ENCODE assay signal across 12 mouse cellular contexts in the genomic region with DNA sequence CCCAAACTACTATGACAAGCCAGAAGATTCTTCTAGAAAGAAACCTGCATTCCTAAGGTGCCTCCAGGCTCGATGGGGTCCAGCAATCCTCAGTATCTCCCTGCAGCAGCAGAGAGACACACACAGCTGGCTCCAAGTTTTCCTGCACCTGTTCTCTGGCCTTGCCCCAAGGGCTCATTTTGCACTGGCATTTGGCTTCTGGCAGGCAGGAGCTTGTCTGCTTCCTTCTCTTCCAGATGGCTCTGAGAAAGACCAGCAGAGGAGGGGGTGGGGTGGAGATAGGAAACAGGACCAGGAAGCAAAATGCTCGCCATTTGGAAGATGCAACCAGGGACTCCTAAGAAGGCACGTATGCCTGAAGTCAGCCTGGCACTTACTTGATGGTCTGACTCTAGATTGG. TPM values are rescaled to one million over a fixed set of nuclear protein-coding genes. Genes with fewer than 3 reads are reported as not detected.
DNase-seq lines count a peak whose midpoint lies in the region; ATAC-seq lines count a peak whose summit lies in the region.
"Had no signal": no experiment of that assay in that cellular context is flagged by ENCODE, and none has a peak within 500 bp of the region (broad histone marks: within the 10 kb centered on the region; RNA-seq: fewer than 3 reads in every experiment).

No protein-coding gene starts in this region.

- DNase-seq in adrenal gland, postnatal 14 days = peak; percentile 11
- DNase-seq in adrenal gland, postnatal 4 days (ENCODE audit: low spot score in 2 of 2) = no peak
- DNase-seq in layer of hippocampus, adult 9-11 months = peak; percentile 13
- DNase-seq in layer of hippocampus, adult 18-20 months (ENCODE audit: low spot score in 2 of 2) = no peak
- peak; percentile 93 for DNase-seq in cerebellum, postnatal 10 days
- DNase-seq in skeletal muscle tissue, adult 2 months (ENCODE audit: low read depth, low spot score) = peak; percentile 53
- DNase-seq in kidney, postnatal 25 days = no peak
- DNase-seq: heart, adult 18-20 months; kidney, adult 2 months had no signal

- ATAC-seq in erythroid progenitor cell, adult 5-6 weeks (replicated peaks; ENCODE audit: low FRiP score, poor library complexity, severe bottlenecking) = no peak
- ATAC-seq: forebrain, embryonic 16.5 days had no signal

RNA-seq across cellular contexts. Expression of gene Fam78b, which starts 15.1 kb away (rescaled TPM):
- total RNA-seq in adrenal gland, postnatal 14 days (2021) = 6.3 and 6.9 TPM in 2 replicates
- total RNA-seq in adrenal gland, postnatal 4 days (2021) = 1 to 10 TPM; 5.3 to 6.2 TPM
- 10 to 100 TPM; 23.1 to 23.3 TPM for total RNA-seq in layer of hippocampus, adult 18-20 months (2021)
- total RNA-seq in erythroid progenitor cell, adult 5-6 weeks (2015; ENCODE audit: low replicate concordance) = not detected in 2 replicates
- total RNA-seq in erythroid progenitor cell, adult 5-6 weeks (2017; ENCODE audit: low replicate concordance) = not detected in 2 replicates
- total RNA-seq: CH12.LX had no signal

Comparison
In these comparisons a context has a peak if more than half of its experiments do, and no peak if none do; other contexts are left out.
1. DNase-seq: peak in adrenal gland, postnatal 14 days (single experiment), layer of hippocampus, adult 9-11 months (single experiment), cerebellum, postnatal 10 days (2 of 2) and skeletal muscle tissue, adult 2 months (single experiment); none in adrenal gland, postnatal 4 days (0 of 2), layer of hippocampus, adult 18-20 months (0 of 2) and kidney, postnatal 25 days (0 of 2).